Mouse (Mus musculus) mouse trophoblast stem cell (cell line): ENCODE measurements around the gene Olfr1291-ps1.

Experiments
- in situ Hi-C, 2 experiments: fragments of 300-500 bp; cut with MseI, MboI; formaldehyde crosslinking; loops; 2 replicates in 1 of 2; 3 replicates in 1 of 2; pipeline ENCODE4 v1.15.1; 2025

Gene Olfr1291-ps1

DNA sequence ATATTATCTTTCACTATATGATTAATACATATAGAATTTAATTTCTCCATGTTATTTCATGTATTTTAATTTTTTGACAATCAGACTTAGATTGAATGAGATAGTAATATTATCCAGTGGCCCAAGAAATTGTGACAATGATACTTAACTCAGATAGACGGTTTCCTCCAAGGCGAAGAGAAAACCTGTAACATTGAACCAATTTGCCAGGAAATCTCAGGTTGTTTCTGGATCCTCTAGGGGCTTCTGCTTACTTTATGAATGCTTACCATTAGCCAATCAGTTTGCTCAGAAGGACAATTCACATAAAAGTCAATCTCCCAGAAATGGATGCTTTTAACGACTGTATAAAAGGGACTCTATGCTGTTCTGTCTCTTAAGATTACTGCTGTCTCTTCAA, at the start of gene Olfr1291-ps1:
Olfr1291-ps1 (plus strand) TSS at position 301 of the 400 bp plus-strand sequence.
- in situ Hi-C loops: no loop called here

DNA sequence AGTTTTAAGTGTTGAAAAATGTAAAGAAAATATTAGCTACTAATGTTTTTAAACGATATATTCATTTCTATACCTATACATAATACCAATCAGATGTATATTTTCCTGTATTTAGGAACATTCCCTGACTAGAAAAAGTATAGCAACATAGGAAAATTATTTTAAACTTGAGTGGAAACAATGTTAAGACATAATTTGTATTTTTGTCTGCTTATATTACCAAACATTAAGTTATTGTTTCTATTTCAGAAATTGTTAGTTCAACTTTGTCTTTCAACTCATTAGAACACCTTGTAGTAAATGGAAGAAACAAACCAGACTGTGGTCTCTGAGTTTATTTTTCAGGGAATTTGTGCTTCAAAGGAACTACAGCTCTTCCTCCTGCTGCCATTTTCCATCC, 48.1 kb upstream of the Olfr1291-ps1 start, which contains the start of gene Olfr1287:
Olfr1287 (plus strand) TSS at position 301 of the 400 bp plus-strand sequence.
- in situ Hi-C loops: no loop called here

DNA sequence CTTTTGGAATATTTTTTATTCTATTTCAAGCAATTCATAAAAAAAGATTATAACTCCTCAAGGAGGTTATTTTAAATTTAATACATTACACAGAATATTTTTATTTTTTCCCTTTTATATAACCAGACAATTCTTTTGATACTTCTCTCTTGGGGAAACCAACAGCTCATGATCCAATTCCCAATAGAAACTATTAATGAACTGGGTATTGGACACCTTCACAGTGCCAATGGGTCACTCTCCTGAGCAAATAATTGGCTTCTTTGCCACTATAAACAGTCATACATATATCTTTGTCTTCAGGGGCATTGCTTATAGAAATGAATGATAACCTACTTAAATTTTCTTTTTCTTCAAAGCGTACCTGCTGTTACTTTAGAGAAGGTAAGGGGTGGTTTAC, 23.2 kb upstream of the Olfr1291-ps1 start, which contains the start of gene Olfr1288:
Olfr1288 (plus strand) TSS at position 301 of the 400 bp plus-strand sequence.
- in situ Hi-C loops: no loop called here

GRCm38 (mm10) chr2:111480519-111480918, 16.5 kb upstream of the Olfr1291-ps1 start, which contains the start of gene Olfr1289:
Gene Olfr1289 (plus strand): TSS chr2:111480819.
- in situ Hi-C loops: no loop called here

DNA sequence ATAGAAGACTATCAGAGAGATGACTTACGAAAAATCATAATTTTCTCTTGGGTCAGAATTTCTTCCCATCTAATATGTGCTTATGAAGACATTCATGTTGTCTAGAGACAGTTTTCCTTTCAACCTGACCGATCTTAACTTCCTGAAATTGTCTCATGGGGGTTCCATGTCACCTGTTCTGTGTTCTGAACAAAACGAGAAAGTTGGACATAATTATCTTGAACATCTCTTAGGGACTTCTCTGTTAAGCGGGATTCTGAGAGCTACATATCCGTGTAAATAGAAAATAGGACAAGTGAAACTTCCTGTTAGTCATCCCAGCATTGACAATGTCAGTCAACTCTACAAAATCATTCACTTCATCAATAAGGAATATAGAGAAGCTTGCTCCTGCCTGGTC, 3.3 kb upstream of the Olfr1291-ps1 start, which contains the start of gene Olfr1290:
Olfr1290 (minus strand) TSS at position 101 of the 400 bp plus-strand sequence.
- in situ Hi-C loops: no loop called here

DNA sequence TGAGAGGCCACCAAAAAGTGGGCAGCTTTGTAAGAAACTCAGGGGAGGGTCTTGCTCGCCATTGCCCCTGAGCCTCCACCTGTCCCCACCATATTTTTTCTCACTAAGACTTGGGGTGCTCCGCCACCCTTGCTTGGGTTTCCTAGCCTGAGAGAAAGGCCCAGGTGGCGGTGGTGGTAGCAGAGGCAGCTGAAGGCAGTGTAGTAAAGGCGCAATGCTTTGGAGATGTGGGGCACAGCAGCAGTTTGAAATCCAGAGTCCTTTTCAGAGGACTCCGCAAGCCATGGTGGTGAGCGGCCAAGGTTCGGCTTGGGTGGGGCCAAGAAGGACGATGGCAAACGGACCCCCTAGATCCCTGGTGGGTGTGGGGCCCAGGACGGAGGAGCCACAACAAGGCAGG, 20.5 kb downstream of the Olfr1291-ps1 start:
- in situ Hi-C loops: no loop called here

- in situ Hi-C loops: no loop called here
Measured at GRCm38 (mm10) chr2:111524903-111525302, 27.9 kb downstream of the Olfr1291-ps1 start, which contains the start of gene Olfr1293-ps. Gene Olfr1293-ps (plus strand): TSS chr2:111525203.

- in situ Hi-C loops: no loop called here
Measured at GRCm38 (mm10) chr2:111540191-111540590, 43.2 kb downstream of the Olfr1291-ps1 start, which contains the start of gene Olfr1294. Gene Olfr1294 (minus strand): TSS chr2:111540291.
